Mouse (Mus musculus) mouse embryonic stem cell (cell line): ENCODE measurements around the gene Pdxk.
"Not testable (repeated sequence)": the region's sequence is repeated elsewhere in the genome, so short reads cannot be mapped to it uniquely, and the experiment has no call there.

Source experiments
- in situ Hi-C, 2 experiments: fragments of 300-500 bp; cut with MboI; formaldehyde crosslinking; loops; 1 replicate in 1 of 2; 3 replicates in 1 of 2; pipeline ENCODE4 v1.14.3; 2019 to 2020; ENCODE audit warnings: low sequenced_read_pairs in 2 of 2, low pct_unique_long_range_greater_than_20kb in 1 of 2, mixed read lengths in 1 of 2; ENCODE audit not compliant: unreplicated experiment in 1 of 2

Gene Pdxk

GRCm38 (mm10) chr10:78464792-78465207 lies at the start of gene Pdxk:
Gene Pdxk (minus strand): TSS chr10:78464975.
- in situ Hi-C loops = no loop called here

GRCm38 (mm10) chr10:78502986-78503733 lies 38.4 kb upstream of the Pdxk start:
- in situ Hi-C loops = no loop called here

GRCm38 (mm10) chr10:78487431-78488086 lies 22.8 kb upstream of the Pdxk start:
- in situ Hi-C loops = no loop called here

GRCm38 (mm10) chr10:78486871-78487270 lies 22.1 kb upstream of the Pdxk start:
- in situ Hi-C loops = no loop called here

- in situ Hi-C loops = not testable (repeated sequence)
Observed at GRCm38 (mm10) chr10:78485369-78485768, 20.6 kb upstream of the Pdxk start.

GRCm38 (mm10) chr10:78481928-78482499 lies 17.2 kb upstream of the Pdxk start:
- in situ Hi-C loops = no loop called here

GRCm38 (mm10) chr10:78480954-78481927 lies 16.5 kb upstream of the Pdxk start:
- in situ Hi-C loops = no loop called here

GRCm38 (mm10) chr10:78476821-78477220 lies 12.0 kb upstream of the Pdxk start:
- in situ Hi-C loops = no loop called here

- in situ Hi-C loops = no loop called here
Observed at GRCm38 (mm10) chr10:78474759-78475158, 10.0 kb upstream of the Pdxk start.

GRCm38 (mm10) chr10:78473434-78473833 lies 8.7 kb upstream of the Pdxk start:
- in situ Hi-C loops = no loop called here

GRCm38 (mm10) chr10:78472046-78472445 lies 7.3 kb upstream of the Pdxk start:
- in situ Hi-C loops = no loop called here

GRCm38 (mm10) chr10:78470582-78471313 lies 6.0 kb upstream of the Pdxk start:
- in situ Hi-C loops = no loop called here

- in situ Hi-C loops = no loop called here
Observed at GRCm38 (mm10) chr10:78467761-78468310, 3.1 kb upstream of the Pdxk start.

GRCm38 (mm10) chr10:78466647-78467046 lies 1.9 kb upstream of the Pdxk start:
- in situ Hi-C loops = no loop called here

- in situ Hi-C loops = no loop called here
Observed at GRCm38 (mm10) chr10:78465472-78465871, 697 bp upstream of the Pdxk start.

- in situ Hi-C loops = no loop called here
Observed at GRCm38 (mm10) chr10:78464201-78464791, 479 bp downstream of the Pdxk start.

- in situ Hi-C loops = no loop called here
Observed at GRCm38 (mm10) chr10:78463769-78464167, 1.0 kb downstream of the Pdxk start.
